8 mouse cellular contexts compared by ENCODE assay signal in the genomic region with DNA sequence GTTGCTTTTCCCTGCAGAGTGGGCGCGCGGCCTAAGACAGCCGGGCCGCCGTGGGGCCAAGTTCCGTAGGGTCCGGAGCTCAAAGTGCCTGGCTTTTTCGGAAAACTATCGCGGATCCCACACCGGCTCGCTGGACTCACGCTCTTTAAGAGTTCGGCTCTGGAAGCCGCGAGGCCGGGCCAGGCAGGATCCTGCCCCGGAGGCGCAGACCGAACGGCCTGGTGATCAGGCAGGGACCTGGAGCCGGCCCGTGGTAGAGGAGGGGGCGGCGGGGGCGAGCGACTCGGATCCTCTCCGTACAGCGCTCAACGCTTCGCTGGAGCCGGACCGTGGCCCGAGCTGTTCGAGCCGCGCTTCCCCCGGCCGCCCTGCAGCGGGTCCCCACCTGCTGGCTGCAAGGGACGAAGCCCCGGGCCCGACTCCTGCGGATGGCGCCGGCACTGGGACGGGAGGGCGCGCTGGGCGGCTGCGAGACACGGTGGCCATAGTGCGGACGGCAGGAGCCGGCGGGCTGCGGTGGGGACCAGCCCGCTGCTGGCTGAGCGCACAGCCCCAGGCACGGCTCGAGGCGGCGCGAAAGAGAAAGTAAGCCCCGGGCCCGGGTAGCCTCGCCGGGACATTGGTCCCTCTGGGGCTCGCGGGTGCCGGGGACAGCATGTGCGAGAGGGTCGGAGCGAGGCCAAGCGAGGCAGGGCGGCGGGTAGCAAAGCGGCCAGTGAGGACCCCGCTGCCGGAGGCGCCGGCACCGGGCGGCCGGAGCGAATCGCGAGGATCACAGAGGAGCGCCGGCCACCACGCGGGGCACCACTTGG. TPM values are rescaled to one million over a fixed set of nuclear protein-coding genes. Genes with fewer than 3 reads are reported as not detected.
DNase-seq lines count a peak whose midpoint lies in the region; ATAC-seq lines count a peak whose summit lies in the region.

No protein-coding gene starts in this region.

- under 1% methylated on average over 91 of the region's 94 CpGs for WGBS in kidney, embryonic 16.5 days

- H3K4me3 ChIP-seq in kidney, embryonic 16.5 days (ENCODE audit: low read length): peak overlapping the region; percentile 73

- H3K4me2 ChIP-seq in kidney, embryonic 16.5 days (replicated peaks; ENCODE audit: low read depth, low read length): peak overlapping the region; percentile 88

- ATAC-seq in kidney, embryonic 16.5 days (ENCODE audit: low FRiP score, low TSS enrichment): peak; percentile 46; the same call in 1 of the 2 replicates
- ATAC-seq in megakaryocyte, adult 5-6 weeks (ENCODE audit: poor library complexity, severe bottlenecking): 0 out of 2 replicates have a peak, but pooled peaks have one; percentile 12

- peaks cover 99% of the 10 kb centered on the region for H3K27me3 ChIP-seq in kidney, embryonic 16.5 days (ENCODE audit: insufficient read depth, low read length)

- no peaks in the 10 kb centered on the region for H3K36me3 ChIP-seq in kidney, embryonic 16.5 days (ENCODE audit: insufficient read depth, low read length)

- H3K9me3 ChIP-seq in kidney, embryonic 16.5 days (ENCODE audit: low read length): no peaks in the 10 kb centered on the region

- peaks cover 26% of the 10 kb centered on the region for H3K4me1 ChIP-seq in kidney, embryonic 16.5 days (ENCODE audit: insufficient read depth, low read length)

- H3K27ac ChIP-seq in kidney, embryonic 16.5 days (ENCODE audit: low read length): peak overlapping the region; percentile 94

- H3K9ac ChIP-seq in kidney, embryonic 16.5 days (replicated peaks; ENCODE audit: low read length): peak overlapping the region; percentile 87

- DNase-seq in gastrocnemius, adult 18-20 months (ENCODE audit: low spot score): peak; percentile 18
- no peak for DNase-seq in gastrocnemius, adult 8-10 months (ENCODE audit: low spot score in 2 of 2)
- DNase-seq in adrenal gland, postnatal 25 days: peak; percentile 49
- DNase-seq in gastrocnemius, postnatal 4 days (ENCODE audit: low spot score in 2 of 2): peak; percentile 35 to 62
- DNase-seq in testis, postnatal 10 days (ENCODE audit: low spot score): peak; percentile 58
- no peak for DNase-seq in layer of hippocampus, adult 9-10 months (ENCODE audit: low spot score)

RNA-seq across cellular contexts. Expression of gene Prdm16, which starts 1.2 kb away (rescaled TPM):
- total RNA-seq in gastrocnemius, adult 18-20 months (2021): 1 to 10 TPM; 1.4 to 2.0 TPM
- total RNA-seq in gastrocnemius, adult 8-10 months (2022): 1 to 10 TPM in 3 of 4 experiments, under 1 TPM in 1; 0.73 to 3.1 (median 1.4) TPM
- total RNA-seq in adrenal gland, postnatal 25 days (2021): 3.9 and 6.5 TPM in 2 replicates
- total RNA-seq in gastrocnemius, postnatal 4 days (2021): 1 to 10 TPM; 4.0 to 4.7 TPM
- polyA plus RNA-seq in kidney, embryonic 16.5 days (2015; fragmentation: Nextera tagmentation; extraction: Ambion mirVana): 22.3 and 24.7 TPM in 2 replicates
- total RNA-seq in megakaryocyte, adult 5-6 weeks (2015): 0.85 and 1.0 TPM in 2 replicates
- 0.73 and 2.4 TPM in 2 replicates for total RNA-seq in megakaryocyte, adult 5-6 weeks (2017)

RNA-seq across cellular contexts. Expression of gene Actrt2, which starts 32.2 kb away (rescaled TPM):
- not detected for total RNA-seq in gastrocnemius, adult 18-20 months (2021)
- not detected for total RNA-seq in gastrocnemius, adult 8-10 months (2022)
- total RNA-seq in adrenal gland, postnatal 25 days (2021): not detected in 2 replicates
- total RNA-seq in gastrocnemius, postnatal 4 days (2021): not detected
- polyA plus RNA-seq in kidney, embryonic 16.5 days (2015; fragmentation: Nextera tagmentation; extraction: Ambion mirVana): not detected in 2 replicates
- total RNA-seq in megakaryocyte, adult 5-6 weeks (2015): not detected in 2 replicates
- not detected in 2 replicates for total RNA-seq in megakaryocyte, adult 5-6 weeks (2017)

Comparison
In these comparisons a context has a peak if more than half of its experiments do, and no peak if none do; other contexts are left out.
1. DNase-seq: peak in gastrocnemius, adult 18-20 months (single experiment), adrenal gland, postnatal 25 days (single experiment), gastrocnemius, postnatal 4 days (2 of 2) and testis, postnatal 10 days (single experiment); none in gastrocnemius, adult 8-10 months (0 of 2) and layer of hippocampus, adult 9-10 months (single experiment).